In genomic region chr3:90076921-90077716, GRCm38 (mm10) we compare ENCODE assay signal across 8 mouse cellular contexts. TPM values are rescaled to one million over a fixed set of nuclear protein-coding genes. Genes with fewer than 3 reads are reported as not detected.
DNase-seq lines count a peak whose midpoint lies in the region; ATAC-seq lines count a peak whose summit lies in the region.

No protein-coding gene starts in this region.

- H3K4me3 ChIP-seq in kidney, embryonic 14.5 days (ENCODE audit: low read length): no peak overlapping the region
- H3K4me3 ChIP-seq in stomach, embryonic 15.5 days (replicated peaks): no peak overlapping the region

- 12% methylated on average over 5 of the region's 5 CpGs for WGBS in kidney, embryonic 14.5 days
- 14% methylated on average over 5 of the region's 5 CpGs for WGBS in stomach, embryonic 15.5 days

- no peak overlapping the region for H3K27ac ChIP-seq in kidney, embryonic 14.5 days (ENCODE audit: low read depth, low read length)
- no peak overlapping the region for H3K27ac ChIP-seq in stomach, embryonic 15.5 days

- H3K27me3 ChIP-seq in kidney, embryonic 14.5 days (ENCODE audit: control insufficient read depth, insufficient read depth, low read length): no peaks in the 10 kb centered on the region
- H3K27me3 ChIP-seq in stomach, embryonic 15.5 days (replicated peaks): no peaks in the 10 kb centered on the region

- no peaks in the 10 kb centered on the region for H3K36me3 ChIP-seq in kidney, embryonic 14.5 days (ENCODE audit: control insufficient read depth, insufficient read depth, low read length)
- H3K36me3 ChIP-seq in stomach, embryonic 15.5 days: no peaks in the 10 kb centered on the region

- H3K4me2 ChIP-seq in kidney, embryonic 14.5 days (replicated peaks; ENCODE audit: low read depth, low read length): no peak overlapping the region
- peak overlapping the region; percentile 35; the same call in 1 of the 2 replicates for H3K4me2 ChIP-seq in stomach, embryonic 15.5 days

- no peaks in the 10 kb centered on the region for H3K9me3 ChIP-seq in kidney, embryonic 14.5 days (ENCODE audit: control insufficient read depth, low read length)
- H3K9me3 ChIP-seq in stomach, embryonic 15.5 days: no peaks in the 10 kb centered on the region

- intact Hi-C loops in gastrocnemius, postnatal 14 days (cut with DNase I; ENCODE audit: low total_unique reads): loop anchor here (5.0 kb wide), 1 partner anchor 125 kb away; no protein-coding TSS in a partner anchor
- intact Hi-C loops in left cerebral cortex, postnatal 14 days (cut with DNase I): loop anchor here (5.0 to 10.0 kb wide), 2 partner anchors 125 to 302 kb away; partner anchors contain the start of gene Ube2q1

- ATAC-seq in kidney, embryonic 14.5 days (ENCODE audit: low FRiP score, low TSS enrichment): no peak
- ATAC-seq in stomach, embryonic 15.5 days (ENCODE audit: insufficient read depth, low FRiP score, low read depth): no peak

- no peak overlapping the region for H3K9ac ChIP-seq in kidney, embryonic 14.5 days (ENCODE audit: low read depth, low read length)
- H3K9ac ChIP-seq in stomach, embryonic 15.5 days: no peak overlapping the region

- peak; percentile 74 for DNase-seq in kidney, adult 11 months
- peak; percentile 82 for DNase-seq in cerebellum, adult 9-10 months
- DNase-seq in gastrocnemius, postnatal 14 days: peak; percentile 67
- DNase-seq in induced T-regulatory cell, adult 2 months (ENCODE audit: low read depth): peak; percentile 94
- DNase-seq in left cerebral cortex, postnatal 14 days (ENCODE audit: low spot score in 2 of 2): peak; percentile 89
- peak; percentile 77 to 84 for DNase-seq in natural killer cell, adult 2 months (ENCODE audit: low spot score in 2 of 2)

- peaks cover 23% of the 10 kb centered on the region for H3K4me1 ChIP-seq in kidney, embryonic 14.5 days (ENCODE audit: control insufficient read depth, insufficient read depth, low read length)
- peaks cover 25% of the 10 kb centered on the region for H3K4me1 ChIP-seq in stomach, embryonic 15.5 days

RNA-seq across cellular contexts. Expression of gene Tpm3, which starts 4.7 kb away (rescaled TPM):
- 515 and 579 TPM in 2 replicates for polyA plus RNA-seq in kidney, embryonic 14.5 days (2014; fragmentation: Nextera tagmentation; extraction: Ambion mirVana)
- total RNA-seq in gastrocnemius, postnatal 14 days (2021): 100 to 1,000 TPM; 346 to 601 TPM
- 100 to 1,000 TPM; 220 to 223 TPM for total RNA-seq in left cerebral cortex, postnatal 14 days (2021)
- 505 and 543 TPM in 2 replicates for polyA plus RNA-seq in stomach, embryonic 15.5 days (2015; fragmentation: Nextera tagmentation; extraction: Ambion mirVana)

RNA-seq across cellular contexts. Expression of gene Ubap2l, which starts 24.7 kb away (rescaled TPM):
- 201 and 264 TPM in 2 replicates for polyA plus RNA-seq in kidney, embryonic 14.5 days (2014; fragmentation: Nextera tagmentation; extraction: Ambion mirVana)
- total RNA-seq in gastrocnemius, postnatal 14 days (2021): 10 to 100 TPM; 90.4 to 95.0 TPM
- 100 to 1,000 TPM; 191 to 205 TPM for total RNA-seq in left cerebral cortex, postnatal 14 days (2021)
- 170 and 189 TPM in 2 replicates for polyA plus RNA-seq in stomach, embryonic 15.5 days (2015; fragmentation: Nextera tagmentation; extraction: Ambion mirVana)

RNA-seq across cellular contexts. Expression of gene 4933434E20Rik, which starts 25.7 kb away (rescaled TPM):
- 173 and 196 TPM in 2 replicates for polyA plus RNA-seq in kidney, embryonic 14.5 days (2014; fragmentation: Nextera tagmentation; extraction: Ambion mirVana)
- 10 to 100 TPM; 46.8 to 56.9 TPM for total RNA-seq in gastrocnemius, postnatal 14 days (2021)
- total RNA-seq in left cerebral cortex, postnatal 14 days (2021): 10 to 100 TPM; 77.2 to 78.1 TPM
- 163 and 166 TPM in 2 replicates for polyA plus RNA-seq in stomach, embryonic 15.5 days (2015; fragmentation: Nextera tagmentation; extraction: Ambion mirVana)

RNA-seq across cellular contexts. Expression of gene Nup210l, which starts 26.8 kb away (rescaled TPM):
- polyA plus RNA-seq in kidney, embryonic 14.5 days (2014; fragmentation: Nextera tagmentation; extraction: Ambion mirVana): 0.47 and 0.76 TPM in 2 replicates
- total RNA-seq in gastrocnemius, postnatal 14 days (2021): under 1 TPM; 0.04 to 0.08 TPM
- under 1 TPM; 0.38 to 0.55 TPM for total RNA-seq in left cerebral cortex, postnatal 14 days (2021)
- 0.19 and 0.27 TPM in 2 replicates for polyA plus RNA-seq in stomach, embryonic 15.5 days (2015; fragmentation: Nextera tagmentation; extraction: Ambion mirVana)
